Mouse (Mus musculus) brown adipose tissue, adult 24 weeks (tissue): ENCODE measurements around the gene Pirt. TPM values are rescaled to one million over a fixed set of nuclear protein-coding genes. Genes with fewer than 3 reads are reported as not detected.

Experiments
- H3K27ac ChIP-seq: fragments of 200-500 bp; replicated peaks from 2 replicates; pipeline ENCODE4 v1.5.1; 2012; ENCODE audit warnings: low read depth, mild to moderate bottlenecking, low read length
- H3K4me1 ChIP-seq: fragments of 200-500 bp; 2 replicates; pipeline ENCODE4 v1.6.1; 2012; ENCODE audit warnings: low read length, mixed read lengths; ENCODE audit not compliant: control insufficient read depth, insufficient read depth, insufficient read length
- H3K4me3 ChIP-seq: fragments of 200-500 bp; 2 replicates; pipeline ENCODE4 v1.5.1; 2012; ENCODE audit warnings: low read depth, mild to moderate bottlenecking, low read length, moderate library complexity; ENCODE audit not compliant: insufficient read depth
- polyA plus RNA-seq: library from polyadenylated mRNA; stranded (reverse); fragments of >200 nt; gene quantifications from 2 replicates; pipeline ENCODE4 v1.2.4, GENCODE M21; 2012; ENCODE audit not compliant: missing spikeins, insufficient read depth, insufficient read length

Pirt gene
- polyA plus RNA-seq: not detected in 2 replicates

GRCm38 (mm10) chr11:66911811-66912210 lies at the start of gene Pirt:
Pirt (plus strand) TSS chr11:66911981.
- Histone ChIP-seq H3K4me1 (no peaks in the 10 kb centered on the region), H3K4me3 (no peak within 1 kb of the TSS), H3K27ac (no peak within 1 kb of the TSS)

- no peak overlapping the region for H3K27ac ChIP-seq
- H3K4me1 ChIP-seq: no peaks in the 10 kb centered on the region
- H3K4me3 ChIP-seq: no peak overlapping the region
Measured at GRCm38 (mm10) chr11:66871701-66872100, 40.1 kb upstream of the Pirt start.

- Histone ChIP-seq H3K4me3 (no peak overlapping the region), H3K4me1 (no peaks in the 10 kb centered on the region), H3K27ac (no peak overlapping the region)
Measured at GRCm38 (mm10) chr11:66872773-66873470, 38.9 kb upstream of the Pirt start.

DNA sequence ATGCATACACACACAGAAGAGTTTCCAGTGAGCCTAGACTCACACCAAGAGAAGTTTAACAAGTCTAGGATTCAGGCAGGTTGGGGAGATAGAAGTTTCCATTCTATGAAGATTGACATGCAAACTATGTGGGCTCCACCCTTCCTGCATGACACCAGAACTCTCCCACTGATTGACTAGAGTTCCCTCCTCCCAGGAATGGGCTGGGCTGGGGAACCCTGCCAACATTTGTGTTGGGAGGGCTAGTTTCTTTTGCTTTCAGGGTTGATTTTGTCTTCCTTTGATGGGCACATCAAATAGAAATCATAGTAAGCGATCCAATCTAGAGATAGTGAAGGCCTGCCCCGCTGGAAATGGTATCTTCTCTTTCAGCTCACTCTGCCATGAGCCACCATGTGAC lies 30.5 kb upstream of the Pirt start:
- H3K4me1 ChIP-seq: 0 out of 2 replicates have a peak, but pooled peaks cover 3% of the 10 kb centered on the region
- H3K4me3 ChIP-seq: no peak overlapping the region
- no peak overlapping the region for H3K27ac ChIP-seq

DNA sequence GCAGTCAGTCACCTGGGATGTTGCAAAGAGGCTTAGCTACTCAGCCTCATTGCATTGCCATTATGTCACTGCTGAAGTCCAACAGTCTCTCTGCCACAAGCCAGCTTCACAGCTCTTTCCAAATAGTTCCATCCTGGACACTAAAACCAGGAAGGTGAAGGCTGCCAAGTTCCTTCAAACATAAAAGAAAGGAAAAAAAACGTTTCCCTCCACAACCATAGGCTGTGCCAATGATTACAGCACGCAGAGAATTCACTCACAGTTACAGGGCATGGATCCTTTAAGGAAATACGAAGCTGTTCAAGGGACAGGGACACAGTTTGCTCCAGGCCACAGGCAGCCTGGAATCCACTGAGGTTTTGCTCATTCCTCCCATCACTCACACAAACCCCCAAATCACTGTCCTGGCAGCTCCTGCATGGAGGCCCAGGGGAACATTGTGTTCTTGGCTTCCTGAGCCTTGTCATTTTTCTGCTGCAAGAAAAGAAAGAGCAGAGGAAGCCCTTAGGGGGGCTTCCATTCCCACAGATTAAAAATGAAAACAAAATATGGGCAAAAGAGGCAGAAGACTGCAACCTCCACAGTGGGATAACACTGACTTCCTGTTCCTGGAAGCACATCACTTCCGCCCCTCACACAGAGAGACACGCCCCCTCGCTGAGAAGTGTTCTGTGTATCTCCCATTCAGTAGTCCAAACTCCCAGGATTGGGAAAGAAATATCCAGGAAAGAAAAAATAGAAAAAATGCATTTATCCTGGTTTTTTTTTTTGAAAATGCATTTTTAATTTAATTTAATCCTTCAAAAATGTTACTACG lies 29.3 kb upstream of the Pirt start:
- peak overlapping the region; percentile 56 for H3K27ac ChIP-seq
- H3K4me1 ChIP-seq: 0 out of 2 replicates have a peak, but pooled peaks cover 3% of the 10 kb centered on the region
- no peak overlapping the region for H3K4me3 ChIP-seq

DNA sequence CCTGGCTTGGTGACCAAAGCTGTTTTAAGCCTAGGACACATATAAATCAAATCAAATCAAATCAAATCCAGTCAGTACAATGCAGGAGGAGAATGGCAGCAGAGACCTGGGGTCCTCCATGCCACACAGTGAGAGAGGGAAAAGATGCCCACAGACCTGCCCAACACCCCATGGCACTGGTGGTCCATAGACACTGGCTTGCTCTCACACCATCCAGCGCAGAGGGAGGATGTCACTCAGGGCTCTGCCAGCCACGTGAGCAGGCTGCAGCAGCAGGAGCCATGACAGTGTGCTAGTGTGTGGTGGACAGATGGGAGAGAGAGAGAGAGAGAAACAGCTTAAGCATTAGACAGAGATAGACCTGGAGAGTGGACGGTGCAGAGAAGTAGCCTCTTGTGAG lies 19.2 kb upstream of the Pirt start:
- Histone ChIP-seq H3K4me1 (no peaks in the 10 kb centered on the region), H3K4me3 (no peak overlapping the region), H3K27ac (no peak overlapping the region)

DNA sequence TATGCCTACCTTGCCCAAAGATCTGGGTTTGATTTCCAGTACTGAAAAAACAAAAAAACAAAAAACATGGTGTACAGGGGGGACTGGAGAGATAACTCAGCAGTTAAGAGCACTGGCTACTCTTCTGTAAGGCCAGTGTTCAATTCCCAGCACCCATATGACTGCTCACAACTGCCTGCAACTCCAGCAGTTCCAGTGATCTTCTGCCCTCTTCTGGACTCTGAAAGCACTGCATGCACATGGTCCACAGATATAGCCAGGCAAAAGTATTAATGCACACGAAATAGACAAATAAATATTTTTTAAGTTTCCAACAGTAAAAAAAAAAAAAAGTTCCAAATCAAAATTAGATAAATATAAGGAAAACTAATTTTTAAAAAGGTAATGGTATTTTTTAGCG lies 13.0 kb upstream of the Pirt start:
- Histone ChIP-seq H3K27ac (no peak overlapping the region), H3K4me3 (no peak overlapping the region), H3K4me1 (no peaks in the 10 kb centered on the region)

DNA sequence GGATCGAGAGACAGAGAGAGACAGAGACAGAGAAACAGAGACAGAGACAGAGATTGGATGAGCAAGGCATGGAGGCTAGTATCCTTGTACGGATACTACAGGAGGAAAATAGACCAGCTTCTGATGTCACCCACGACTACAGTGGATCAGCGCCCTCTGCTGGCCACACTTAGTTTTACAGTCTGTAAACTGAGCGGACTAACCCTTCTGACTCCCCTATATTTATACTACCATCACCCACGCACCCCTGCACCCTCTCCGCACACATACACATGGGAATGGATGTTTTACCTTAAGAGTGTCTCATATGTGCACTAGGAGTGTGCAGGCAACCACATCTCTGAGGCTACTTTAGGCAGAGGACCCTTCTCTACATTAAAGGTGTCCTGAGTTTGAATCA lies 12.4 kb upstream of the Pirt start:
- Histone ChIP-seq H3K4me3 (no peak overlapping the region), H3K4me1 (no peaks in the 10 kb centered on the region), H3K27ac (no peak overlapping the region)

GRCm38 (mm10) chr11:66902801-66903200 lies 9.0 kb upstream of the Pirt start:
- Histone ChIP-seq H3K4me3 (no peak overlapping the region), H3K27ac (no peak overlapping the region), H3K4me1 (no peaks in the 10 kb centered on the region)

DNA sequence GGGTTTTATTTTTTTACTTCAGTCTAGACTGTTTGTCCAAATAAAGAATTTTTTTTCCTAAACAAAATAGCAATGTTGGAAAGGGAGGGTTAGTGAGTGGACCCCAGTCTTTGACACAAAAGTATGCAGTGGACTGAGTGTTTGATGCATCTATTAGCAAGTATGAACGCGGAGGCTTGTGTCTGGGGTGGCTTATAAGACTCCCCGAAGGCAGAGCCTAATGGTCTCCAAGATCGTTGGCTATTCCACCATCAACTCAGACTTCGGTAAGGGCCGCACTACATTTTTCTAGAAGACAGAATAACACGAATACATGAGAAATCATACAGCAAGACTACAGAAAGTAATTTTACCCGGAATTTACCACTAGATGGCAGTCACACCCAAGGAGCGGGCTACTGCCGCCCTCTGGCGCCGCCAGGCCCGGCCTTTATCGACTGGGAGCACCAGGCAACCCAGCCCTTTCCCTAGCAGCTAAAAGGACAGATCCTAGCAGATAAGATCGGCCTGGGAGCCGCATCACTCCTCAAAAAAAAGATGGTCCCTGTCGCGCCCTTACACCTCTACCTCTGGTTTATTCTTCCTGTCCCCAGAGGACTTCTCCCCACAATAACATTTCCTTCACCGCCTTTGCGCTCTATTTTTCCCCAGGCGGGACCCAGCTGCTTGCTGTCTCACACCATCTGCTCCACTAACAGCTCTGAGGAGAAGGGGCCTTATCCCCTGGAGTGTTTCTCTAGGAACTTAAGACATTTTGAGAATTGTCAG lies 6.0 kb upstream of the Pirt start:
- Histone ChIP-seq H3K4me3 (no peak overlapping the region), H3K27ac (no peak overlapping the region), H3K4me1 (no peaks in the 10 kb centered on the region)

- Histone ChIP-seq H3K27ac (no peak overlapping the region), H3K4me3 (no peak overlapping the region), H3K4me1 (no peaks in the 10 kb centered on the region)
Measured at GRCm38 (mm10) chr11:66912531-66913458, 1.0 kb downstream of the Pirt start.

DNA sequence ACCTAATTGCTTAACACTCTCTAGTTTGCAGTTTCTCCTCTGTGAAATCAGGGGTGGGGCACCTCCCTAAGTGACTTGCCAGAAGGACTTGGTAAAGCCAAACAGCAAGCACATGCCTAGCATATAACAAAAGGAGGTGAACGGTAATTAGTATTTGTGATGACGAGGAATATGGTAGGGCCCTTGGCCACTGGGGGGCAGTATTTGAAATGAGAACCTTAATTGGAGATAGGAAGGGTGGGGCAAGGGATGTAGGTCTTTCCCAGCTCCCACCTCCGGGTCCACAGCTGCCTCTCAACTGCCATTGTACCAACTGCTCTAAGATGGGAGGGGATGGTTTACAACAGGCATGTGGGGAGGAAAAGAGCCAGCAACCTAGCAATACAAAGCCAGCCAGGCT lies 2.5 kb downstream of the Pirt start:
- no peaks in the 10 kb centered on the region for H3K4me1 ChIP-seq
- H3K27ac ChIP-seq: no peak overlapping the region
- H3K4me3 ChIP-seq: no peak overlapping the region

DNA sequence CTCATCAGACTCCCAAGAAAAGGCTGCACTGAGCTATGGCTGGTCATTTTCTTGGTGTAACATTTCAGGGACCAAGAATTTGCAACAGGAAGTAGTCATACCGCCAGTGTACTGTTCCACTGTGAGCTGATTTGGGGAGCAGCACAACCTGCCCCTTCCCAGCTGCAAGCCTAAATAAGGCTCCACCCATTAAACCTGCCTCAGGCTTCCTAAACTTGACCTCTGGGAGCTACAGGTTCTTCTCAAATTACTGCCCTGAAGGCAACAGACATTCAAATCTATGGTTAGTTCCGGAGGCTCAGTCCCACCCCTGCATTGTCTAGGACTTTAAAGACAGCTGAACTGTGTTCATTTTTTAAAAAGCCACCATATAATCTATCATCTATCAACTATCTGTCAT lies 8.2 kb downstream of the Pirt start:
- Histone ChIP-seq H3K4me1 (no peaks in the 10 kb centered on the region), H3K27ac (no peak overlapping the region), H3K4me3 (no peak overlapping the region)

DNA sequence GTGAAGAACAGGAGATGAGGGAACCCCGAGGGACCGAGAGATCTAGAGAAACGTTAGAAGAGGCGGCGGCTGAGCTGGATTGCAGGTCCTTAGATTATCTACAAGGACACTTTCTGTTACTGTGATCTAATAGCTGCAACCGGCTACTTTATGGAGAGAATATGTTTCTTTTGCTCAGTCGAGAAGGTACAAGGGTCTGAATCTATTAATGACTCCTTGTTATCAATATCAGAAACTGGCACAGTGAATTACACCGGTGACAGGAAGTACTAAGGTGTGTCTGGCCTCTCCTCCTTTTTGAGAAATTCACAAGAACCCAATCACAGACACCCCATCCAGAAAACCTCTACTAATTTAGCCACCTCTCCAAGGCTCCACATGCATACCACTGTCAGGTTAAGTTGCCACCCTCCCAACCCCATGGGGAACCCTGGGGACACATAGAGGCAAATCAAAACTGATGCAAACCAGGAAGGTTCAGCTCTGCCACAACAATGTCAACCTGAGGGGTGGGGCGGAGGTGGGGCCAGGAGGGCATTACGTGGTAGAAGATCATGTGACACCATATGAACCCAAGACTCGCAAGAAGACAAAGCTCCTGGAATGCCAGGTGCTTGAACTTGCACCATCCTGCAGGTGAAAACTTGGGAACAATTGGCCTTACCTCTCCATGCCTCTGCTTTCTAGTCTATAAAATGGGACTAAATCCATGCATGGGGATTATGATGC lies 12.5 kb downstream of the Pirt start:
- no peak overlapping the region for H3K27ac ChIP-seq
- H3K4me1 ChIP-seq: no peaks in the 10 kb centered on the region
- no peak overlapping the region for H3K4me3 ChIP-seq
